Mouse (Mus musculus) layer of hippocampus, postnatal 36 days (tissue): ENCODE results near the gene Med12l. TPM values are rescaled to one million over a fixed set of nuclear protein-coding genes. Genes with fewer than 3 reads are reported as not detected.

Experiments
- DNase-seq, 2 experiments: peaks; one replicate each; pipeline ENCODE4 v3.0.0; 2022
- total RNA-seq, 2 experiments: library from RNA; stranded (reverse); gene quantifications; 2 replicates each; pipeline ENCODE4 v1.2.3; 2021

The Med12l gene
- total RNA-seq, 2 experiments from 2014 or later: 50.1 to 56.6 TPM

DNA sequence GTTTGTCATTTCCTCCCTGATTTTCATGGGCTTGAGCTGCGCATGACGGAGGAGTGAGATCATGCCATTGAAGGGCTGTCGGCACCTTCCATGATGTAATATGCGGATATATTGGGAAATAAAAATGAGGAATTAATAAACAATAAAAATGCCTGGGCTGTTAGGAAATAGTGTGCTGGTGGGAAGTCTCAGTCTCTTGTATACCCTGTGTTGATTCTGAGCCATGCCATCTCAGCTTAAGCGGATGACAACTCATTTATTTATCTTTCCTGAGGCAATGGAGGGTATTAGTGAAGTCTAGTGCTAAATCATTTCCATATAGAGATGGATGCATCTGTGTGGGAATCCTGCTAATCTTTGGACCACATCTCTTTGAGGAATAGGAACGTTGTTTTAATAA, 242.4 kb downstream of the Med12l start:
- DNase-seq: no peak

GRCm38 (mm10) chr3:59250454-59250853, 244.8 kb downstream of the Med12l start:
- DNase-seq: no peak

DNA sequence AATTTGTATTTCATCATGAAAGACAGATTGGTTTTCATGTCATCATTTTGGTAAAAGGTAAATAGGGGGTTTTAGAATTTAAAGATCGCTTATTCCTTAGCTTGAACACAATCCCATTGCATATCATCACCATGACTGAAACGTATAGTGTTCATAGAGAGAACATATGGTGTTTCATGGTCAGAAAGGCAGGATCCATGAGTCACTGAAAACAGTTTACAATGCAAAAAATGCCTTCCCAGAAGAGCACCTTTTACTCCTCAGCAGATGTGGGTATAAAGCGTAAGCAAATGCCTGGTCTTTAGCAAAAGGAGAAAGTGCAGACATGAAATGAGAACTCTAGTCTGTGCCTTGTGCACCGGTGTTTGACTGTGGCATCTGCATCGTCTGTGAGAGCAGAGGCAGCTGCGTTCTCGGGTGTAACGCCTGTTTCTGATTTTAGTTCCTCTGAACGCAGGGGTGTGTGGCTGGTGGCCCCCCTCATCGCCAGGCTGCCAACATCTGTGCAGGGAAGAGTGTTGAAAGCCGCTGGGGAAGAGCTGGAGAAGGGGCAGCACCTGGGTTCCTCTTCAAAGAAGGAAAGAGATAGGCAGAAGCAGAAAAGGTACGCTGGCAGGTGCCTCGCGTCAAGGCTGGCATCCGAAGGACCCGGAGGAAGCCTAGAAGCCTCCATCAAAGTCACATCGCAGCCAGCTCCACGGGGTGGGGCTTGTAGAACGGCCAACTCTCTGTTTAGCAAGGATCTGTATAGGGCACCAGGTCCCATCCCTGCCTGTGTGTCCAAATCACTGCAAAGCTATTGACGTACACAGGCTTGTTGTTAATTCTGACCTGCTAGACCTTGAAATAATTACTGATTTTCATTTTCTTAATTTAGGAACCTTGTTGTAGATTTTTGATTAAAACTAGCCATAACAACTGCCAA, 252.4 kb downstream of the Med12l start:
- DNase-seq: peak in 1 of 2 experiments; percentile 16

- peak in 1 of 2 experiments; percentile 11 for DNase-seq
Observed at GRCm38 (mm10) chr3:59260745-59261144, 255.1 kb downstream of the Med12l start.

DNA sequence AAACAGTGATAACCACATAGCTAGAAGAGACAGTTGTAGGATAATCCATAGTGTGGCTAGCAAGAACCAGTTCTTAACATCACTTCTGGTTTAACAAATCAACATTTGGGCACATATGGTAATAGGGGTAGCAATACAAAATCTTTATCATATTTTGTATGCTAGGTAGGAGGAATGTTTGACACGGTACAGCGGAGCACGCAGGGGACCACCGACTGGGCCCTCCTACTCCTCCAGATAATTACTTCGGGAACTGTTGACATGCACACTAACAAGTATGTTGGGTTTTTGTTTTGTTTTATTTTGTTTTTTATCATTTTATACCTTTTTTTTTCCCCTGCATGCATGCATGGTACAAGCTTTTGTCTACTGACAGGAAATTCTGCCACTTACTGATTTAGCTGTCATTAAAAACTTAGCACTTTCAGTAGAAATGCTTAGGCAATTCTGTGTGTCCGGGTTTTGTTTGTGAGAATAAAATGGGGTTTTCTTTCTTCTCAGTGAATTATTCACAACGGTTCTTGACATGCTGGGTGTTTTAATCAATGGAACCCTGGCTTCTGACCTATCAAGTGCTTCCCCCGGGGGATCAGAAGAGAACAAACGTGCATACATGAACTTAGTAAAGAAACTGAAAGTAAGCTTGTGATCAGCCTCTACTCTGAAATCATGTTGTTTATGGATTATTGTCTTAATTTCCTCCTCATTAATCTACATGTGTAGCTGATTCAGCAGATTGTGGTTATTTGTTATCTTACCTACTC, 256.3 kb downstream of the Med12l start:
- DNase-seq: no peak

GRCm38 (mm10) chr3:59262704-59263103, 257.1 kb downstream of the Med12l start, which contains the start of gene P2ry12:
P2ry12 (minus strand) TSS chr3:59262871.
- DNase-seq: no peak

- no peak for DNase-seq
Observed at GRCm38 (mm10) chr3:59263417-59263816, 257.8 kb downstream of the Med12l start.

- no peak for DNase-seq
Observed at GRCm38 (mm10) chr3:59263988-59264387, 258.4 kb downstream of the Med12l start.

GRCm38 (mm10) chr3:59270811-59271210, 265.2 kb downstream of the Med12l start:
- no peak for DNase-seq

- DNase-seq: no peak
Observed at GRCm38 (mm10) chr3:59277502-59278253, 272.1 kb downstream of the Med12l start.

DNA sequence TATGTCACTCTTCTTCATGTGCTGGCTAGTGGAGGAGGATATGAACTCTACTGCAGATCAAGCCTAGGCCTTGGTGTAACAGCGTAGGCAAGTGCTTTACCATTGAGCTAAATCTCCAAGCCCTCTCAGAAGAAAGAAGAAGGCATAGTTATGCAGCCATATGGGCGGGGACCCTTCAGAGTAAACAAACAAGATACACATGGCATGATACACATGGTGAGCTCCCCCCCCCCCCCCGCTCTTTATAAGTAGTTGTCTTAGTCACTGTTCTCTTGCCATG, 272.6 kb downstream of the Med12l start:
- DNase-seq: no peak

GRCm38 (mm10) chr3:59278620-59279019, 273.0 kb downstream of the Med12l start:
- DNase-seq: no peak

GRCm38 (mm10) chr3:59290551-59290950, 284.9 kb downstream of the Med12l start:
- no peak for DNase-seq

DNA sequence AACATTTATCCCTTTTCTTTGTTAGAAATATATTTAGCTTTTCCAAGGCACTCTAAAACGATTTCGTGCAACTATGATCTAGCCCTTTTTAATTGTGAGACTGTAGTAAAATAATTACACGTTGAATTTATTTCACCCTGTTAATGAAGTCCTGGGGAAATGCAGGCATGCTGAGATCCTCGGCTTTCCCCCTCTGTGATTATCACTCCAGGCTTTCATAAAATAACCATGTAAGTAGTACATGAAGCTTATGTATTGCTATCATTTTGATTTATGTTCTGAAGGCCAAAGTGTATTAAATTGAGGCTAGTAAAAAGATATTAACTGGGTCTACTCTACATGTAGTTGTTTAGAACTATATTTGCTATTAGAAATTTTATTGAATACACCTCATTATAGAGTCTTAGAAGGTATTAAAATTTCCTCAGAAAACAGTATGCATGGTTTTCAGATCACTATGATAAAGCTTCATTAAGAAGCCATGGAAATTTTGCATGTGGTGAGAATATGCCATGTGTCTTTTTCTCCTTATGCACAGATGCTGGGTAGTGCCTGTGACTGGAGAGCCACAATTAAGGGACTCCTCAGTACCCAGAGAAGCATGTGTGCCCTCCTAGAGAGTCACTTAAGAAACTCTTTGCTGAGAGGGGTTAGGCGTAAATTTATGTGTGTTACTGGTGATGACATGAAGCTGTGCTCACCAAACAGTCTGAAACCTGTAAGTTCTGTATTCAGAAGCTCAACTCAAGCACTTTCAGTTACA, 288.0 kb downstream of the Med12l start:
- no peak for DNase-seq

DNA sequence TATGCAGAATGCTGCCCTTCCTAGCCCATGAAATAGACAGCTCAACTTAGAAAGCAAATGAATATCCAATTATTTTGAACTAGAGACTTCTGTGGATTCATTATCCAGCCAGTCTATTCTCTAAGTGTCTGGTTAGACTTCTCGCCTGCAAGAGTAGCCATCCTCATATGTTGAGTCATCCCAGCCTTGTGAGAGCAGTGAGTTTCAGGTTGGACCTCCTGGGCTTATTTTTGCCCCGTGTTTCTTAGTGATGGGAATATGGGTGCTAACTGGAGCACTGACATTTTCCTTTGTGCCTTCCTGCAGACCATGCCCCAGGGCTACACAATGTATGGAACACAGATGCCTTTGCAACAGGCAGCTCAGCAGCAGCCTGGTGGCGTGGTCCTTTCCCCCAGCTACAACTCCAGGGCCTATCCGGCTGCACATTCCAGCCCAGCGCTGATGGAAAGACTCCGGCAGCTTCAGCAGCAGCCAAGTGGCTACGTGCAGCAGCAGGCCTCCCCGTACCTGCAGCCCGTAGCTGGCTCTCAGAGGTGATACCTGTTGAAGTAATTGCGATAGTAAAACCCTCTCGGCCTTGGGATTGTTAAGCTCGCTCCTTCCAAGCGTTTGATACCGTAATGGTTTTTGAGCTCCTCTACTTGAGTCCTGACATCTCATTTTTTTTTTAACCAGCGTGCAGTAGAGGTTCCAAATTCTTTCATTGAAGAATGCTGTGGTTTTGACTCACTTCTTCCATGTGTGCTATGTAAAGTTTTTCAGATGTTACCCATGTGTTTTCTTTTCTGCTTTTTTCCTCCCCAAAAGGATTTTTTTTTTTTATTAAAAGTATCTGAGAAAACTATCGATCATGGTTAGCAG, 290.3 kb downstream of the Med12l start:
- no peak for DNase-seq

- DNase-seq: no peak
Observed at GRCm38 (mm10) chr3:59296563-59297130, 291.0 kb downstream of the Med12l start.

DNA sequence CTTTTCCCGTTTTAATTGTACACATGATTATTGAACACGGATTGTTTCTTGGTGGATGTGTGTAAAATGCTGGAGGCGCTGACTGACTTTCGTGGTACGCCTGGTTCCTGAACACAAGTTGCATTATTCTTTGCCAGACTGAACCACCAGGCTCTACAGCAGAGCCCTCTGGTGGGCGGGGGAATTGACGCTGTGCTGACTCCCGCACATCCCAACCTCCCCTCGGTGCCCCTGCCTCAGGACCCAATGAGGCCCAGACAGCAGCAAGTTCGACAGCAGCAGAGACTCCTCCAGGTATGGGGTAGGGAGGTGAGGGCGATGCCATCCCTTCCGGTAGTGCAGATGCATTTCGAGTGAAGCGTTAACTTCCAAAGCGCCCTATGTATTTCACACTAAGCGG, 292.0 kb downstream of the Med12l start:
- no peak for DNase-seq

DNA sequence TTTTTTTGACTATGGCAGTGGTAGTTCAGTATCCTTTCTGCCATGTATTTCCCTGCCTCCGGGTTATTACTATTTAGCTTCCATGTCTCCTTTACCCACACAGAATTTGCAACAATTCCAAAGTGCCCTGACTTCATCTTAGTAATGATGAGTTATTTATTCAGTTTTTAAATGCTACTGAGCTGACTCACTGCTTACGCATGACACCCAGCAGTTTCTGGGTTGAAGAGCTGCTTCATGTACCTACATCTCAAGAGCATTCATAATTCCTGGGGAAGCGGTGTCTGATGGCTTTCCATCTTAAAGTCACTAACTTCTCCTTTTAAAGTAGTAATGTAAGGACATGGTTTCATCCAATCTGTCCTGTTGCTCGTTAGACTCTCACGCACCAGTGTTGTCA, 299.3 kb downstream of the Med12l start:
- DNase-seq: no peak

- no peak for DNase-seq
Observed at GRCm38 (mm10) chr3:59305518-59305917, 299.9 kb downstream of the Med12l start.

- peak; percentile 59 to 65 for DNase-seq
Observed at GRCm38 (mm10) chr3:59312610-59313009, 307.0 kb downstream of the Med12l start.

DNA sequence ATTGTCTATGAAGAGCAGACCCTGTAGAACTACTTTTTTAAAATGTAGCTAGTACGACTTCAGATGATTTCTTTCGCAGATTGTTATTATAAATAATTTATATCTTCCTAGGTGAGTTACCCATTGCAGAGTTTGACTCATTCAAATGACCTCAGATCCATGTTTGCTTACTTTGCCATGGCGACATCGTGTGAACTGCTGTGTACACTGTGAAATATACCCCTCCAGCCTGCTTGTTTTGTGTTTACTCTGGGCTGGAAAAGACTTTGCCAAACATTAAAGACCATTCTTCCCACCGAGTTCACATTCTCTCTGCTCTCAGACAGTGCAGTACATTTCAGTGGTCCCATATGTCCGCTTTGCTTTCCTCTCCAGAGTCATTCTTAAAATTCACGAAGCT, 310.5 kb downstream of the Med12l start:
- no peak for DNase-seq
